In the genomic region with DNA sequence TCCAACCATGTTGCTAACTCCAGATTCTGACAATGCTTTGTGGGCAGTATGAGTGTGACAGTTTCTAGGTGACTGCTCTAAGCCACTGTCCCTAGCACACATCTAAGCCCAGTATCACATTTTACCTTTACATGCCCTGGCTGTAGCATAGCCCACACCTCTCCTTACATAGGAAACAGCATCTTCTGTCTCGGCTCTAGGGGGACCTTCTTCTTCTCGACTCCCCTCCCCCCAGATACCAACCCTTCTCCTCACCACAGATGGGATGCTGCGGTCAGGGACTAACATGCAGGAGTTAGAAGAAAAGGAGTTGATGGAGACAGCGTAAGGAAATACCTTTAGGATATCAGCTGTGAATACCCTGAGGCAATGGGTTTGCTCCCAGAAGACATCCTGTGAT, we compare ENCODE assay signal across 25 mouse cellular contexts.
DNase-seq lines count a peak whose midpoint lies in the region; TF ChIP-seq lines count a peak whose summit lies in the region.
"Had no signal": no experiment of that assay in that cellular context is flagged by ENCODE, and none has a peak within 500 bp of the region (broad histone marks: within the 10 kb centered on the region; RNA-seq: fewer than 3 reads in every experiment).

No protein-coding gene starts in this region.

- H3K9me3 ChIP-seq in limb, embryonic 10.5 days (replicated peaks): no peaks in the 10 kb centered on the region
- H3K9me3 ChIP-seq: embryonic facial prominence, embryonic 13.5 days; embryonic facial prominence, embryonic 15.5 days; forebrain, embryonic 10.5 days; forebrain, embryonic 12.5 days; G1E had no signal

- H3K4me3 ChIP-seq in gastrocnemius, adult 2 months: no peak overlapping the region
- H3K4me3 ChIP-seq in limb, embryonic 10.5 days: no peak overlapping the region
- H3K4me3 ChIP-seq: embryonic facial prominence, embryonic 13.5 days; embryonic facial prominence, embryonic 15.5 days; erythroblast, embryonic 14.5 days; forebrain, embryonic 10.5 days; forebrain, embryonic 12.5 days had no signal

- TF ChIP-seq CTCF in gastrocnemius, adult 2 months (IDR thresholded peaks at IDR 0.05): no peak

- H3K4me1 ChIP-seq in limb, embryonic 10.5 days: peaks cover 9% of the 10 kb centered on the region; the same call in 1 of the 2 replicates
- H3K4me1 ChIP-seq: embryonic facial prominence, embryonic 13.5 days; embryonic facial prominence, embryonic 15.5 days; forebrain, embryonic 10.5 days; forebrain, embryonic 12.5 days had no signal

- WGBS in limb, embryonic 10.5 days: 79% methylated on average over 4 of the region's 4 CpGs

- no peak for DNase-seq in gastrocnemius, adult 2 months
- no peak for DNase-seq in gastrocnemius, postnatal 4 days (ENCODE audit: low spot score in 2 of 2)
- peak; percentile 3 for DNase-seq in thymus, postnatal 4 days
- no peak for DNase-seq in thymus, postnatal 36 days
- peak; percentile 22 for DNase-seq in limb, embryonic 10.5 days (ENCODE audit: low spot score)
- DNase-seq in neural tube, embryonic 10.5 days (ENCODE audit: extremely low spot score, low spot score): no peak
- DNase-seq: adrenal gland, adult 2 months; adrenal gland, postnatal 10 days; adrenal gland, postnatal 25 days; B cell, adult 2 months; cerebellum, adult 11 months; cerebellum, adult 18-20 months; cerebellum, adult 8-10 months; cerebellum, adult 9-11 months; cerebellum, postnatal 14 days; cerebellum, postnatal 36 days; embryo, embryonic 11 days had no signal

- 0 out of 2 replicates have a peak overlapping the region, but pooled peaks have one; percentile 32 for H3K27ac ChIP-seq in gastrocnemius, adult 2 months
- no peak overlapping the region for H3K27ac ChIP-seq in limb, embryonic 10.5 days
- H3K27ac ChIP-seq: embryonic facial prominence, embryonic 13.5 days; embryonic facial prominence, embryonic 15.5 days; forebrain, embryonic 10.5 days; forebrain, embryonic 12.5 days had no signal

- no peaks in the 10 kb centered on the region for H3K27me3 ChIP-seq in limb, embryonic 10.5 days (ENCODE audit: low read depth, poor library complexity, severe bottlenecking)
- H3K27me3 ChIP-seq: CH12.LX; embryonic facial prominence, embryonic 13.5 days; embryonic facial prominence, embryonic 15.5 days; forebrain, embryonic 12.5 days; Patski had no signal

- no peaks in the 10 kb centered on the region for H3K36me3 ChIP-seq in limb, embryonic 10.5 days
- H3K36me3 ChIP-seq: embryonic facial prominence, embryonic 13.5 days; embryonic facial prominence, embryonic 15.5 days; forebrain, embryonic 10.5 days; forebrain, embryonic 12.5 days; G1E had no signal

- intact Hi-C loops in gastrocnemius, adult 2 months (cut with DNase I): no loop called here

Comparison
In these comparisons a context has a peak if more than half of its experiments do, and no peak if none do; other contexts are left out.
1. DNase-seq: peak in thymus, postnatal 4 days (single experiment) and limb, embryonic 10.5 days (single experiment); none in gastrocnemius, adult 2 months (single experiment), gastrocnemius, postnatal 4 days (0 of 2), thymus, postnatal 36 days (0 of 2) and neural tube, embryonic 10.5 days (single experiment).